Mouse (Mus musculus): ENCODE results near the gene Notch1. TPM values are rescaled to one million over a fixed set of nuclear protein-coding genes. Genes with fewer than 3 reads are reported as not detected.

Notch1 gene
- polyA plus RNA-seq, 1 experiment from 2014 or later = 14.1 TPM

- Histone ChIP-seq H3K4me3 (replicated peaks; ENCODE audit: low read length) (peak overlapping the region; percentile 83; the same call in 1 of the 2 replicates), H3K36me3 (ENCODE audit: control insufficient read depth, insufficient read depth, low read length) (no peaks in the 10 kb centered on the region), H3K27me3 (ENCODE audit: control insufficient read depth, insufficient read depth, low read length) (no peaks in the 10 kb centered on the region), H3K4me2 (ENCODE audit: low read depth, low read length) (peak overlapping the region; percentile 80), H3K4me1 (ENCODE audit: control insufficient read depth, insufficient read depth, low read length) (peaks cover 83% of the 10 kb centered on the region), H3K27ac (ENCODE audit: low read length) (peak overlapping the region; percentile 72; the same call in 1 of the 2 replicates), H3K9me3 (replicated peaks; ENCODE audit: control insufficient read depth, low read length) (no peaks in the 10 kb centered on the region), H3K9ac (ENCODE audit: low read length) (peak overlapping the region; percentile 47)
- WGBS = 60% methylated on average over 4 of the region's 4 CpGs
- ATAC-seq (ENCODE audit: insufficient read depth, low FRiP score) = no peak
Measured at GRCm38 (mm10) chr2:26500027-26500598, 16.4 kb downstream of the Notch1 start.

- Histone ChIP-seq H3K27ac (ENCODE audit: low read length) (no peak overlapping the region), H3K4me3 (replicated peaks; ENCODE audit: low read length) (no peak overlapping the region), H3K9ac (ENCODE audit: low read length) (peak overlapping the region; percentile 12; the same call in 1 of the 2 replicates), H3K27me3 (ENCODE audit: control insufficient read depth, insufficient read depth, low read length) (no peaks in the 10 kb centered on the region), H3K4me2 (ENCODE audit: low read depth, low read length) (no peak overlapping the region), H3K4me1 (ENCODE audit: control insufficient read depth, insufficient read depth, low read length) (peaks cover 85% of the 10 kb centered on the region), H3K9me3 (replicated peaks; ENCODE audit: control insufficient read depth, low read length) (no peaks in the 10 kb centered on the region), H3K36me3 (ENCODE audit: control insufficient read depth, insufficient read depth, low read length) (no peaks in the 10 kb centered on the region)
- no peak for ATAC-seq (ENCODE audit: insufficient read depth, low FRiP score)
- WGBS = 53% methylated on average over 8 of the region's 8 CpGs
Measured at GRCm38 (mm10) chr2:26498694-26499093, 17.8 kb downstream of the Notch1 start.

GRCm38 (mm10) chr2:26497861-26498533, 18.5 kb downstream of the Notch1 start:
- no peak overlapping the region for H3K9ac ChIP-seq (ENCODE audit: low read length)
- peaks cover 92% of the 10 kb centered on the region for H3K4me1 ChIP-seq (ENCODE audit: control insufficient read depth, insufficient read depth, low read length)
- WGBS = 58% methylated on average over 11 of the region's 11 CpGs

GRCm38 (mm10) chr2:26496451-26496850, 20.0 kb downstream of the Notch1 start:
- no peaks in the 10 kb centered on the region for H3K27me3 ChIP-seq (ENCODE audit: control insufficient read depth, insufficient read depth, low read length)
- no peaks in the 10 kb centered on the region for H3K9me3 ChIP-seq (replicated peaks; ENCODE audit: control insufficient read depth, low read length)
- no peak overlapping the region for H3K27ac ChIP-seq (ENCODE audit: low read length)
- no peak for ATAC-seq (ENCODE audit: insufficient read depth, low FRiP score)
- no peak overlapping the region for H3K4me3 ChIP-seq (replicated peaks; ENCODE audit: low read length)
- WGBS = 80% methylated on average over 3 of the region's 3 CpGs
- H3K4me2 ChIP-seq (ENCODE audit: low read depth, low read length) = no peak overlapping the region
- H3K36me3 ChIP-seq (ENCODE audit: control insufficient read depth, insufficient read depth, low read length) = no peaks in the 10 kb centered on the region
- H3K4me1 ChIP-seq (ENCODE audit: control insufficient read depth, insufficient read depth, low read length) = peaks cover 97% of the 10 kb centered on the region
- no peak overlapping the region for H3K9ac ChIP-seq (ENCODE audit: low read length)

More at GRCm38 (mm10) chr2:26497861-26498533, 18.5 kb downstream of the Notch1 start:
- no peak for ATAC-seq (ENCODE audit: insufficient read depth, low FRiP score)
- no peaks in the 10 kb centered on the region for H3K9me3 ChIP-seq (replicated peaks; ENCODE audit: control insufficient read depth, low read length)
- no peaks in the 10 kb centered on the region for H3K36me3 ChIP-seq (ENCODE audit: control insufficient read depth, insufficient read depth, low read length)
- H3K27ac ChIP-seq (ENCODE audit: low read length) = 0 out of 2 replicates have a peak overlapping the region, but pooled peaks have one; percentile 8
- H3K4me3 ChIP-seq (replicated peaks; ENCODE audit: low read length) = no peak overlapping the region
- no peaks in the 10 kb centered on the region for H3K27me3 ChIP-seq (ENCODE audit: control insufficient read depth, insufficient read depth, low read length)
- H3K4me2 ChIP-seq (ENCODE audit: low read depth, low read length) = no peak overlapping the region

- Histone ChIP-seq H3K4me3 (replicated peaks; ENCODE audit: low read length) (no peak overlapping the region), H3K9me3 (replicated peaks; ENCODE audit: control insufficient read depth, low read length) (no peaks in the 10 kb centered on the region), H3K27ac (ENCODE audit: low read length) (no peak overlapping the region), H3K4me2 (ENCODE audit: low read depth, low read length) (no peak overlapping the region), H3K27me3 (ENCODE audit: control insufficient read depth, insufficient read depth, low read length) (no peaks in the 10 kb centered on the region), H3K36me3 (ENCODE audit: control insufficient read depth, insufficient read depth, low read length) (no peaks in the 10 kb centered on the region), H3K4me1 (ENCODE audit: control insufficient read depth, insufficient read depth, low read length) (peaks cover 96% of the 10 kb centered on the region), H3K9ac (ENCODE audit: low read length) (no peak overlapping the region; the same call in 1 of the 2 replicates)
- ATAC-seq (ENCODE audit: insufficient read depth, low FRiP score) = no peak
- 80% methylated on average over 2 of the region's 2 CpGs for WGBS
Measured at GRCm38 (mm10) chr2:26495701-26496100, 20.8 kb downstream of the Notch1 start.

GRCm38 (mm10) chr2:26494991-26495390, 21.5 kb downstream of the Notch1 start:
- Histone ChIP-seq H3K4me3 (replicated peaks; ENCODE audit: low read length) (no peak overlapping the region), H3K9me3 (replicated peaks; ENCODE audit: control insufficient read depth, low read length) (no peaks in the 10 kb centered on the region), H3K27me3 (ENCODE audit: control insufficient read depth, insufficient read depth, low read length) (no peaks in the 10 kb centered on the region), H3K9ac (ENCODE audit: low read length) (no peak overlapping the region), H3K4me2 (ENCODE audit: low read depth, low read length) (no peak overlapping the region), H3K36me3 (ENCODE audit: control insufficient read depth, insufficient read depth, low read length) (no peaks in the 10 kb centered on the region), H3K27ac (ENCODE audit: low read length) (0 out of 2 replicates have a peak overlapping the region, but pooled peaks have one; percentile 83), H3K4me1 (ENCODE audit: control insufficient read depth, insufficient read depth, low read length) (peaks cover 96% of the 10 kb centered on the region)
- WGBS = 61% methylated on average over 5 of the region's 5 CpGs
- no peak for ATAC-seq (ENCODE audit: insufficient read depth, low FRiP score)

- Histone ChIP-seq H3K4me2 (ENCODE audit: low read depth, low read length) (no peak overlapping the region), H3K9ac (ENCODE audit: low read length) (peak overlapping the region; percentile 10; the same call in 1 of the 2 replicates), H3K36me3 (ENCODE audit: control insufficient read depth, insufficient read depth, low read length) (no peaks in the 10 kb centered on the region), H3K9me3 (replicated peaks; ENCODE audit: control insufficient read depth, low read length) (no peaks in the 10 kb centered on the region), H3K27ac (ENCODE audit: low read length) (peak overlapping the region; percentile 83), H3K27me3 (ENCODE audit: control insufficient read depth, insufficient read depth, low read length) (no peaks in the 10 kb centered on the region), H3K4me1 (ENCODE audit: control insufficient read depth, insufficient read depth, low read length) (peaks cover 96% of the 10 kb centered on the region), H3K4me3 (replicated peaks; ENCODE audit: low read length) (no peak overlapping the region)
- WGBS = 8% methylated on average over 7 of the region's 7 CpGs
- ATAC-seq (ENCODE audit: insufficient read depth, low FRiP score) = peak; percentile 36
Measured at GRCm38 (mm10) chr2:26494396-26494795, 22.1 kb downstream of the Notch1 start.

- Histone ChIP-seq H3K4me1 (ENCODE audit: control insufficient read depth, insufficient read depth, low read length) (peaks cover 96% of the 10 kb centered on the region), H3K9ac (ENCODE audit: low read length) (peak overlapping the region; percentile 52), H3K27me3 (ENCODE audit: control insufficient read depth, insufficient read depth, low read length) (no peaks in the 10 kb centered on the region), H3K36me3 (ENCODE audit: control insufficient read depth, insufficient read depth, low read length) (no peaks in the 10 kb centered on the region), H3K4me2 (ENCODE audit: low read depth, low read length) (peak overlapping the region; percentile 32), H3K9me3 (replicated peaks; ENCODE audit: control insufficient read depth, low read length) (no peaks in the 10 kb centered on the region), H3K4me3 (replicated peaks; ENCODE audit: low read length) (0 out of 2 replicates have a peak overlapping the region, but pooled peaks have one; percentile 3), H3K27ac (ENCODE audit: low read length) (peak overlapping the region; percentile 83)
- 0 out of 2 replicates have a peak, but pooled peaks have one; percentile 14 for ATAC-seq (ENCODE audit: insufficient read depth, low FRiP score)
- 22% methylated on average over 9 of the region's 9 CpGs for WGBS
Measured at GRCm38 (mm10) chr2:26493021-26493781, 23.3 kb downstream of the Notch1 start.
